Mouse (Mus musculus) lung, postnatal 0 days (tissue): ENCODE measurements around the gene Rasal3.

ENCODE experiments used
- CTCF ChIP-seq: IDR thresholded peaks from 2 replicates; pipeline ENCODE4 v1.5.1; 2016; ENCODE audit warnings: antibody characterized with exemption, mild to moderate bottlenecking
- EP300 ChIP-seq: IDR thresholded peaks from 2 replicates; pipeline ENCODE4 v1.6.1; 2016; ENCODE audit warnings: antibody characterized with exemption, mild to moderate bottlenecking, control low read depth

- TF ChIP-seq CTCF (no peak), EP300 (no peak)
These were observed 45.0 kb downstream of the Rasal3 start for GRCm38 (mm10) chr17:32358192-32358942.
